Mouse (Mus musculus) midbrain, embryonic 14.5 days (tissue): Measurements from ENCODE around the gene Dact2. TPM values are rescaled to one million over a fixed set of nuclear protein-coding genes. Genes with fewer than 3 reads are reported as not detected.
A peak's percentile ranks its signal among the peaks of the same experiment; 100 is the strongest.

Experiments used
- ATAC-seq: fragments of 200-750 bp; cut with Nextera tagmentation; 2 replicates; pipeline ENCODE4 v1.8.0; 2017; ENCODE audit warnings: moderate number of reproducible peaks, moderate library complexity; ENCODE audit not compliant: low FRiP score, low TSS enrichment
- DNase-seq: peaks from one replicate; pipeline ENCODE4 v3.0.0-alpha.2; 2015
- H3K27ac ChIP-seq: fragments of 300-500 bp; sonication (generic); replicated peaks from 2 replicates; pipeline ENCODE4 v1.5.1; 2014; ENCODE audit warnings: mild to moderate bottlenecking, low read depth, low read length, moderate library complexity
- H3K27me3 ChIP-seq: fragments of 300-500 bp; sonication (generic); 2 replicates; pipeline ENCODE4 v1.6.1; 2014; ENCODE audit warnings: low read length, control low read depth, mixed read lengths; ENCODE audit not compliant: control insufficient read depth, insufficient read depth
- H3K36me3 ChIP-seq: fragments of 300-500 bp; sonication (generic); 2 replicates; pipeline ENCODE4 v1.6.1; 2014; ENCODE audit warnings: low read length, control low read depth; ENCODE audit not compliant: control insufficient read depth, insufficient read depth
- H3K4me1 ChIP-seq: fragments of 300-500 bp; sonication (generic); 2 replicates; pipeline ENCODE4 v1.6.1; 2014; ENCODE audit warnings: mild to moderate bottlenecking, antibody characterized with exemption, low read length, control low read depth; ENCODE audit not compliant: control insufficient read depth, insufficient read depth
- H3K4me2 ChIP-seq: fragments of 300-500 bp; sonication (generic); 2 replicates; pipeline ENCODE4 v1.6.1; 2014; ENCODE audit warnings: mild to moderate bottlenecking, low read length, moderate library complexity
- H3K4me3 ChIP-seq: fragments of 300-500 bp; sonication (generic); replicated peaks from 2 replicates; pipeline ENCODE4 v1.5.1; 2014; ENCODE audit warnings: low read depth, low read length
- H3K9ac ChIP-seq: fragments of 300-500 bp; sonication (generic); replicated peaks from 2 replicates; pipeline ENCODE4 v1.6.1; 2014; ENCODE audit warnings: mild to moderate bottlenecking, low read length, moderate library complexity
- H3K9me3 ChIP-seq: fragments of 300-500 bp; sonication (generic); 2 replicates; pipeline ENCODE4 v1.6.1; 2016; ENCODE audit warnings: low read length, control low read depth, mixed read lengths; ENCODE audit not compliant: control insufficient read depth
- WGBS: fragments of 180-500 bp; shearing (Covaris S2); extraction: QIAGEN DNeasy Blood & Tissue Kit; methylation state at CpG from one replicate; pipeline ENCODE4 v1.1.7; 2014; 5-methylcytosine and 5-hydroxymethylcytosine counted together
- polyA plus RNA-seq: library from polyadenylated mRNA; unstranded; fragments of >200 nt; fragmentation: Nextera tagmentation; extraction: Ambion mirVana; gene quantifications from 2 replicates; pipeline ENCODE4 v1.2.1, GENCODE M21; 2014

The Dact2 gene
- polyA plus RNA-seq, 1 experiment from 2014 or later = 2.1 TPM

GRCm38 (mm10) chr17:14221893-14222615 is 17.9 kb upstream of the Dact2 start:
- H3K4me3 ChIP-seq = no peak overlapping the region
- no peak overlapping the region for H3K4me2 ChIP-seq
- no peak overlapping the region for H3K27ac ChIP-seq
- no peaks in the 10 kb centered on the region for H3K9me3 ChIP-seq
- ATAC-seq = peak; percentile 34; the same call in 1 of the 2 replicates
- peak; percentile 56 for DNase-seq
- no peak overlapping the region for H3K9ac ChIP-seq
- H3K36me3 ChIP-seq = no peaks in the 10 kb centered on the region
- no peaks in the 10 kb centered on the region for H3K27me3 ChIP-seq
- H3K4me1 ChIP-seq = no peaks in the 10 kb centered on the region
- 20% methylated on average over 11 of the region's 11 CpGs for WGBS

- DNase-seq (peak; percentile 85), ATAC-seq (no peak)
- no peaks in the 10 kb centered on the region for H3K36me3 ChIP-seq
- H3K4me3 ChIP-seq = no peak overlapping the region
- no peaks in the 10 kb centered on the region for H3K27me3 ChIP-seq
- 69% methylated on average over 7 of the region's 7 CpGs for WGBS
- H3K4me1 ChIP-seq = no peaks in the 10 kb centered on the region
- no peak overlapping the region for H3K27ac ChIP-seq
- H3K9ac ChIP-seq = no peak overlapping the region
- H3K4me2 ChIP-seq = no peak overlapping the region
- H3K9me3 ChIP-seq = no peaks in the 10 kb centered on the region
These were observed 16.6 kb upstream of the Dact2 start for GRCm38 (mm10) chr17:14220606-14221202.

- ATAC-seq (no peak), DNase-seq (no peak)
- no peaks in the 10 kb centered on the region for H3K27me3 ChIP-seq
- no peak overlapping the region for H3K4me3 ChIP-seq
- H3K4me1 ChIP-seq = no peaks in the 10 kb centered on the region
- WGBS = 71% methylated on average over 3 of the region's 3 CpGs
- no peaks in the 10 kb centered on the region for H3K36me3 ChIP-seq
- H3K9me3 ChIP-seq = no peaks in the 10 kb centered on the region
- H3K27ac ChIP-seq = no peak overlapping the region
- H3K4me2 ChIP-seq = no peak overlapping the region
- no peak overlapping the region for H3K9ac ChIP-seq
These were observed 9.9 kb upstream of the Dact2 start for GRCm38 (mm10) chr17:14213976-14214529.

DNA sequence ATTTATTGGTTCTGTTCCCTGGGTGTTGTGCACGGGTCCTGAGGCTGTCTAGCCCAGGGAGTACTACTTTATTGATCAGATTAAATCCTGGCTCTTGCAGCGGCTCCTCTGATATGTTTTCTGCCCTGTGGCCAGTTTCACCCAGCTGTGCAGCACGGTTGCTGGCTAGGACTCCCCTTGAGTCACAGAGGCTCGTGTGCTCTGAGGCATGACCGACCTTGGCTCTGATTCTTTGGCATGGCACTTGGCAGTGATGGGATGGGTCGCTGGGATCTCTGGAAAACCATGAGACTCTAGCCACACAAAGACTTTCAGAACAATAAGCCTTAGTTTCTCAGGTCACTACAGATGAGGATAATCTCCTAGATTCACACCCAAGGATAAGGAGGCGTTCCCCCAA is 8.7 kb upstream of the Dact2 start:
- ATAC-seq (no peak), DNase-seq (no peak)
- Histone ChIP-seq H3K9me3 (no peaks in the 10 kb centered on the region), H3K4me2 (no peak overlapping the region), H3K27ac (no peak overlapping the region), H3K4me1 (no peaks in the 10 kb centered on the region), H3K36me3 (no peaks in the 10 kb centered on the region), H3K4me3 (no peak overlapping the region), H3K27me3 (no peaks in the 10 kb centered on the region), H3K9ac (no peak overlapping the region)
- 50% methylated on average over 7 of the region's 7 CpGs for WGBS

DNA sequence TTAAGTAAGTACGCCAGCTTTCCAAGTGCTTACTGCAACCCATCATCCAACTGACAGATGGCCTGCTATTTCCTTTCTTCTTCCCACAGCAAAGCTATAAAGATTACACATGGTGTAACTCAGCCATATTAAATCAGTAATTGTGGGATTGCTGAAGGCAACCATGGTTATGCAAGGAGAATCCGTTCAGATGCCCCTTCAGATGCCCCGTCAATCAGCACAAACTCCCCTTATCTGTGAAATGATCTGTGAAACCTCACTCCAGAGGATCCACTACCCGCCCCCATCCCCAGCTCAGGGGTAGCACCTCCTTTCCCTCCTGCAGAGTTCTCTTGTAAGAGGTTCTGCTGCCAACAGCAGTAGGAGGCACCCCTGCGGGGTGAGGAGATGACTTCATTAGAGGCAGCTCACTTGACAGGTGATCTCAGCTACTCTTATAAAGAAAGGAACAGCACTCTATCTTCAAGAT is 3.0 kb upstream of the Dact2 start:
- ATAC-seq (no peak), DNase-seq (no peak)
- Histone ChIP-seq H3K36me3 (no peaks in the 10 kb centered on the region), H3K9ac (no peak overlapping the region), H3K9me3 (no peaks in the 10 kb centered on the region), H3K4me1 (no peaks in the 10 kb centered on the region; the same call in 1 of the 2 replicates), H3K4me3 (no peak overlapping the region), H3K27ac (no peak overlapping the region), H3K4me2 (no peak overlapping the region), H3K27me3 (peaks cover 34% of the 10 kb centered on the region)
- WGBS = 21% methylated on average over 5 of the region's 5 CpGs

GRCm38 (mm10) chr17:14206062-14206461 is 2.0 kb upstream of the Dact2 start:
- Histone ChIP-seq H3K4me1 (no peaks in the 10 kb centered on the region; the same call in 1 of the 2 replicates), H3K9me3 (no peaks in the 10 kb centered on the region), H3K4me2 (no peak overlapping the region), H3K4me3 (no peak overlapping the region), H3K36me3 (no peaks in the 10 kb centered on the region), H3K27me3 (peaks cover 37% of the 10 kb centered on the region), H3K9ac (no peak overlapping the region), H3K27ac (no peak overlapping the region)
- DNase-seq (peak; percentile 90), ATAC-seq (peak; percentile 22; the same call in 1 of the 2 replicates)
- 35% methylated on average over 3 of the region's 3 CpGs for WGBS

DNA sequence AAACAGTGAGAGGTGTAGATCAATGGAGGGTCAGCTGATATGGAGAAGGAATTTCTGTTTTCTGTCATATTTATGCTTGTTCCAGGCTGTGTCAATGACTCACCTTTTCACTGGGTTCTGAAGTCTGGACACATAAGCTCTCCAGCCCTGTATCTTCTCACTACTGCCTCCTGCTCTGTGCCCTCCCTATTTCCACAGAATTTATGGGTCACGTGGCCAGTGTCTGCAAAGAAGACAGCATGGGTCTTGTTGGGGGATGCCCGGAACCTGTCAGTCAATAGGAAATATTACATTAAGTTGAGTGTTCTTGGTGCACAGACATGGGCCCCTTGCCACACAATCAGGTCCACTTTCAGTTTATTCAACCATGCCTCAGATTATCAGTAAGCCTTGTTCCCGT is 1.1 kb upstream of the Dact2 start:
- peaks cover 38% of the 10 kb centered on the region for H3K27me3 ChIP-seq
- no peak overlapping the region for H3K27ac ChIP-seq
- H3K9ac ChIP-seq = no peak overlapping the region
- no peak overlapping the region for H3K4me2 ChIP-seq
- ATAC-seq (no peak), DNase-seq (no peak)
- WGBS = 79% methylated on average over 3 of the region's 3 CpGs
- H3K9me3 ChIP-seq = no peaks in the 10 kb centered on the region
- no peaks in the 10 kb centered on the region; the same call in 1 of the 2 replicates for H3K4me1 ChIP-seq
- H3K4me3 ChIP-seq = no peak overlapping the region
- H3K36me3 ChIP-seq = no peaks in the 10 kb centered on the region

DNA sequence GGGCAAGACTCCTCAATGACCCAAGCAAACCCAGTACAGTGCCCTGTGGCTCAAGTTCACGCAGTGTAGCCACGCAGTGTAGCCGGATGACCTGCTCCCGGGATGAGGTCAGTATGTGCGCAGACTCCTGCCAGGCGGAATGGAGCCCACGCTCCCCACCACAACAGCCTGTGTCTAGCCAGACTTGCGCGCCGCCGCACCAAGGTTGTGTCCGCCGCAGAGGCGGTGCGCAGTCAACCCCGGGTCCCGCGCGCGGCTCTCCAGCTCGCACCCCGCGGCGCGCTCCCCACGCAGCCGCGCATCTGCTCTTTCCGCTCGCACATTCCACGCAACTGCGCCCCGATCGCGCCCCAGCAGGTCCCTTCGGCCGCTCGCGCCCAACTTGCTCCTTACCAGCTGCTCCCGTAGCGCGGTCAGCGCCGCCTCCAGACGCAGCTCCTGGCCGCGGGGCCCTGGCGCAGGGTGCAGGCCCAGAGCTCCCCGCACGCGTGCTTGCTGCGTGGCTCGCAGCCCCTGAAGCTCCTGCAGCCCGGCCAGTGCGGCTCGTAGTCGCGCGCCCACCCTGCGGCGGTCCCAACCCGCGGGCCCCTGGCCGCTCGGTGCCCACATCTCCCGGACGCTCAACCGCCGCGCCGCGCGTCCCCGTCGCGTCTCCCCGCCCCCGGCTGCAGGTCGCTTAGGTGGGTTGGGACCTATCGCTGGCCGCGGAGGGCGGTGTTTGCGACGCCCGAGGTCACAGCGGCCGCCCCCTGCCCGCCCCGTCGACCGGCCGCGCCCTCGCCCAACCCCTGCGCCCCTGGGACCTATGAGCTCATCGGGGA is 773 bp downstream of the Dact2 start:
- Histone ChIP-seq H3K27ac (no peak overlapping the region), H3K9me3 (no peaks in the 10 kb centered on the region), H3K4me1 (no peaks in the 10 kb centered on the region; the same call in 1 of the 2 replicates), H3K4me2 (peak overlapping the region; percentile 89), H3K9ac (peak overlapping the region; percentile 72), H3K36me3 (no peaks in the 10 kb centered on the region), H3K4me3 (peak overlapping the region; percentile 61), H3K27me3 (peaks cover 41% of the 10 kb centered on the region)
- ATAC-seq (peak; percentile 51), DNase-seq (peak; percentile 78)
- under 1% methylated on average over 97 of the region's 97 CpGs for WGBS
